Mouse (Mus musculus): ENCODE measurements around the gene Slc9a9. TPM values are rescaled to one million over a fixed set of nuclear protein-coding genes. Genes with fewer than 3 reads are reported as not detected.

Gene Slc9a9
- total and polyA plus RNA-seq, 3 experiments: 0.46 to 0.71 TPM; not detected in 1

DNA sequence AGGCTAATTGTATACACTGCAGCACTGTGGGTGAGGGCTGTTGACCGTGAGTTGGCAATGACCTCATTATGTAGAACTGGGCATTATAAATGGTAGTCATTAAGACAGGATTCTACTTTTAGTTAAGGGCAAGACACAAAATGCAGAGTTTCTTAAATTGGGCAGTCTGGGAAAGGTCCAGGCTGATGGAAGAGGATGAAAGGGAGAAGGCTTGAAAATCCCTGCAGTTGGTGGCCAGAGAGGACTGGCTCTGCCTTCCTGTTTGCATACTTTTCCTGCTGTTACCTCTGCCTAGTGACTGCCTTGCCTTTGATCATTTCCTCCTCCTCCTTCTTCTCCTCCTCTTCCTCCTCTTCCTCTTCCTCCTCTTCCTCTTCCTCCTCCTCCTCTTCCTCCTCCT, 73.6 kb downstream of the Slc9a9 start (continued):
- no peak for TF ChIP-seq E2F4 (IDR thresholded peaks at IDR 0.05; ENCODE audit: borderline replicate concordance, low read depth, low read length)

DNA sequence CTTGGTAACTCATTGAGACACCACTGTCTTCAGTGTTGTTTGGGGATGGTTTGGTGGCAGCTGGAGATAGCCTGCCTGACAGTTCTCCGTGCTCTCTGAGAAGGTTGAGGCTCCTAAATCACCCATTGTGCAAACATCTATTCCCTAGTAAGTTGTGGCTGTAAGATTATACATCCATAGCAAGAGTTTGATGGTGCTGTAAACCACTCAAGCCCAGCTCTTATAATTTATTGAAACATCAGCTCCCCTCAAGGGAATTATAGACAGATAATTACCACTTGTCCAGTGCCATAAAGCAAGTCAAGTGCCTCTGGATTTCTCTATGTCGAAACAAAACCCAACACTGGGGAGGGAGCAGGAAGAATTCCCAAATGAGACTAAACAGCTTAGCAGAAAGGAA, 78.8 kb downstream of the Slc9a9 start:
- Histone ChIP-seq H3K36me3 (ENCODE audit: control insufficient read depth in 1 of 2, insufficient read depth in 2 of 2, low read length in 2 of 2) (no peaks in the 10 kb centered on the region), H3K79me2 (ENCODE audit: control insufficient read depth, insufficient read depth, low read length, poor library complexity) (no peaks in the 10 kb centered on the region), H3K4me1 (ENCODE audit: control insufficient read depth in 1 of 2, insufficient read depth in 2 of 2, low read length in 2 of 2) (no peaks in the 10 kb centered on the region), H3K9ac (ENCODE audit: control insufficient read depth, low read depth, low read length, poor library complexity, severe bottlenecking) (no peak overlapping the region), H3K4me3 (ENCODE audit: control insufficient read depth in 1 of 2, insufficient read depth in 1 of 2, low read depth in 2 of 2, low read length in 2 of 2) (no peak overlapping the region), H3K27ac (ENCODE audit: control insufficient read depth, low read depth, low read length) (no peak overlapping the region), H3K27me3 (ENCODE audit: control insufficient read depth in 1 of 2, insufficient read depth in 2 of 2, low read length in 2 of 2) (no peaks in the 10 kb centered on the region), H3K9me3 (replicated peaks; ENCODE audit: insufficient read depth, low read length) (no peaks in the 10 kb centered on the region)
- no peak for DNase-seq (ENCODE audit: low read depth, low spot score)
- TF ChIP-seq GABPA (IDR thresholded peaks at IDR 0.05; ENCODE audit: low read depth, low read length) (no peak), EP300 (IDR thresholded peaks at IDR 0.05; ENCODE audit: low read depth in 1 of 2, low read length in 2 of 2) (no peak), ZMIZ1 (IDR thresholded peaks at IDR 0.05; ENCODE audit: low read depth, low read length) (no peak), TCF12 (IDR thresholded peaks at IDR 0.05; ENCODE audit: low read depth, low read length) (no peak), UBTF (IDR thresholded peaks at IDR 0.05; ENCODE audit: borderline replicate concordance, insufficient read depth, low read depth, low read length) (no peak), NELFE (IDR thresholded peaks at IDR 0.05; ENCODE audit: low read depth, low read length) (no peak), GATA1 (IDR thresholded peaks at IDR 0.05; ENCODE audit: low read depth, low read length) (no peak), MAZ (IDR thresholded peaks at IDR 0.05; ENCODE audit: low read depth, low read length) (no peak), MAFK (IDR thresholded peaks at IDR 0.05; ENCODE audit: borderline replicate concordance, low read depth, low read length) (no peak), MYC (IDR thresholded peaks at IDR 0.05; ENCODE audit: low read depth, low read length) (no peak), CHD2 (IDR thresholded peaks at IDR 0.05; ENCODE audit: low read length) (no peak), JUND (IDR thresholded peaks at IDR 0.05; ENCODE audit: low read depth, low read length) (no peak)

DNA sequence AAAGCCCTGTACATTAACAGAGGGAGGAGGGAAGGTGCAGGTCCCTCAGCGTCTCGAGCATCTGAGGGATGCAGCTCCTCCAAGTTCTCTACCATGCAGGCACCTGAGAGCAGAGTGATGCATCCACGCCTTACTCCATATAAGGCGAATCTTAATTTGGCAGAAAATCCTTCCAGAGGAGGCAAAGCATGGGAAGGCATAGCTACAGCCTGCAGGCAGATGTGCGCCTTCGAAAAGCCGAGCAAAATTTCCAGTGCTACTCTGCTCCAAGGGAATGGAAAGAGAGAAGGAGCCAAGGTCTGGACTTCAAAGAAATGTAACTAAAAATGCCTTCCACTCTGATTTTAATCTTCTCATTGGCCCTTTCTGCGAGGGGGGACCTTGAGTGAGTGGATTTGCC, 80.5 kb downstream of the Slc9a9 start:
- Histone ChIP-seq H3K9me3 (replicated peaks; ENCODE audit: insufficient read depth, low read length) (no peaks in the 10 kb centered on the region), H3K79me2 (ENCODE audit: control insufficient read depth, insufficient read depth, low read length, poor library complexity) (no peaks in the 10 kb centered on the region), H3K27ac (ENCODE audit: control insufficient read depth, low read depth, low read length) (no peak overlapping the region), H3K27me3 (ENCODE audit: control insufficient read depth in 1 of 2, insufficient read depth in 2 of 2, low read length in 2 of 2) (no peaks in the 10 kb centered on the region), H3K4me3 (ENCODE audit: control insufficient read depth in 1 of 2, insufficient read depth in 1 of 2, low read depth in 2 of 2, low read length in 2 of 2) (no peak overlapping the region), H3K9ac (ENCODE audit: control insufficient read depth, low read depth, low read length, poor library complexity, severe bottlenecking) (no peak overlapping the region), H3K36me3 (ENCODE audit: control insufficient read depth in 1 of 2, insufficient read depth in 2 of 2, low read length in 2 of 2) (no peaks in the 10 kb centered on the region), H3K4me1 (ENCODE audit: control insufficient read depth in 1 of 2, insufficient read depth in 2 of 2, low read length in 2 of 2) (no peaks in the 10 kb centered on the region)
- DNase-seq (ENCODE audit: low read depth, low spot score): no peak
- TF ChIP-seq MXI1 (IDR thresholded peaks at IDR 0.05; ENCODE audit: low read depth, low read length) (no peak), TCF12 (IDR thresholded peaks at IDR 0.05; ENCODE audit: low read depth, low read length) (no peak), CHD1 (IDR thresholded peaks at IDR 0.05; ENCODE audit: low read depth, low read length) (no peak), CTCF (IDR thresholded peaks at IDR 0.05 in 2 of 3, conservative IDR thresholded peaks at IDR 0.05 in 1 of 3; ENCODE audit: control insufficient read depth in 1 of 3, insufficient read depth in 1 of 3, low read depth in 2 of 3, low read length in 3 of 3, poor library complexity in 1 of 3, severe bottlenecking in 1 of 3) (no peak), MAX (IDR thresholded peaks at IDR 0.05; ENCODE audit: low read length) (no peak)

All from MEL (cell line).